Mouse (Mus musculus) midbrain, embryonic 13.5 days (tissue): Measurements from ENCODE around the gene H2bfm. TPM values are rescaled to one million over a fixed set of nuclear protein-coding genes. Genes with fewer than 3 reads are reported as not detected.
"Not testable (repeated sequence)": the region's sequence is repeated elsewhere in the genome, so short reads cannot be mapped to it uniquely, and the experiment has no call there.

Source experiments
- ATAC-seq: fragments of 200-750 bp; cut with Nextera tagmentation; 2 replicates; pipeline ENCODE4 v1.8.0; 2017; ENCODE audit warnings: mild to moderate bottlenecking, moderate TSS enrichment, moderate library complexity
- H3K27ac ChIP-seq: fragments of 300-500 bp; sonication (generic); 2 replicates; pipeline ENCODE4 v1.5.1; 2015; ENCODE audit warnings: inconsistent platforms, mild to moderate bottlenecking, moderate library complexity
- H3K27me3 ChIP-seq: fragments of 300-500 bp; sonication (generic); 2 replicates; pipeline ENCODE4 v1.6.1; 2015; ENCODE audit warnings: mild to moderate bottlenecking, inconsistent platforms
- H3K36me3 ChIP-seq: fragments of 300-500 bp; sonication (generic); 2 replicates; pipeline ENCODE4 v1.6.1; 2015; ENCODE audit warnings: mild to moderate bottlenecking, inconsistent platforms
- H3K4me1 ChIP-seq: fragments of 300-500 bp; sonication (generic); replicated peaks from 2 replicates; pipeline ENCODE4 v1.6.1; 2015; ENCODE audit warnings: inconsistent platforms
- H3K4me2 ChIP-seq: fragments of 300-500 bp; sonication (generic); replicated peaks from 2 replicates; pipeline ENCODE4 v1.6.1; 2015; ENCODE audit warnings: moderate library complexity, mild to moderate bottlenecking, inconsistent platforms
- H3K4me3 ChIP-seq: fragments of 300-500 bp; sonication (generic); replicated peaks from 2 replicates; pipeline ENCODE4 v1.5.1; 2015; ENCODE audit warnings: mild to moderate bottlenecking, inconsistent platforms
- H3K9ac ChIP-seq: fragments of 300-500 bp; sonication (generic); replicated peaks from 2 replicates; pipeline ENCODE4 v1.6.1; 2015; ENCODE audit warnings: mild to moderate bottlenecking, inconsistent platforms
- H3K9me3 ChIP-seq: fragments of 300-500 bp; sonication (generic); 2 replicates; pipeline ENCODE4 v1.6.1; 2016; ENCODE audit warnings: mild to moderate bottlenecking, inconsistent platforms
- WGBS: fragments of 180-500 bp; shearing (Covaris S2); methylation state at CpG from one replicate; pipeline ENCODE4 v1.1.7; 2015; 5-methylcytosine and 5-hydroxymethylcytosine counted together
- polyA plus RNA-seq: library from polyadenylated mRNA; unstranded; fragments of >200 nt; fragmentation: Nextera tagmentation; extraction: Ambion mirVana; gene quantifications from 2 replicates; pipeline ENCODE4 v1.2.1, GENCODE M21; 2015

H2bfm gene
- polyA plus RNA-seq, result not detected in 2 replicates

- WGBS, result 88% methylated on average over 14 of the region's 14 CpGs
- no peak within 1 kb of the TSS for H3K9ac ChIP-seq
- H3K9me3 ChIP-seq, result peaks cover 3% of the 10 kb centered on the region; the same call in 1 of the 2 replicates
- H3K36me3 ChIP-seq, result no peaks in the 10 kb centered on the region
- no peak within 1 kb of the TSS for H3K4me3 ChIP-seq
- no peaks in the 10 kb centered on the region for H3K27me3 ChIP-seq
- H3K27ac ChIP-seq, result no peak within 1 kb of the TSS
- H3K4me2 ChIP-seq, result no peak within 1 kb of the TSS
- no peaks in the 10 kb centered on the region for H3K4me1 ChIP-seq
- no peak for ATAC-seq
Observed at GRCm38 (mm10) chrX:136927031-136927430, at the start of gene H2bfm. H2bfm (plus strand) TSS chrX:136927325.

- WGBS, result 66% methylated on average over 2 of the region's 2 CpGs
- ATAC-seq, result no peak
- no peaks in the 10 kb centered on the region for H3K9me3 ChIP-seq
- H3K4me3 ChIP-seq, result no peak overlapping the region
- H3K9ac ChIP-seq, result no peak overlapping the region
- H3K4me2 ChIP-seq, result no peak overlapping the region
- H3K27me3 ChIP-seq, result no peaks in the 10 kb centered on the region
- no peaks in the 10 kb centered on the region for H3K4me1 ChIP-seq
- H3K36me3 ChIP-seq, result no peaks in the 10 kb centered on the region
- no peak overlapping the region for H3K27ac ChIP-seq
Observed at GRCm38 (mm10) chrX:136895757-136896156, 31.4 kb upstream of the H2bfm start.

GRCm38 (mm10) chrX:136904369-136904768, 22.8 kb upstream of the H2bfm start:
- Histone ChIP-seq H3K9me3 (no peaks in the 10 kb centered on the region), H3K9ac (no peak overlapping the region), H3K4me3 (no peak overlapping the region), H3K36me3 (no peaks in the 10 kb centered on the region), H3K4me1 (no peaks in the 10 kb centered on the region), H3K27me3 (no peaks in the 10 kb centered on the region), H3K27ac (no peak overlapping the region), H3K4me2 (no peak overlapping the region)
- ATAC-seq, result no peak
- 72% methylated on average over 4 of the region's 4 CpGs for WGBS

- Histone ChIP-seq H3K4me3 (no peak overlapping the region), H3K9ac (no peak overlapping the region), H3K4me1 (no peaks in the 10 kb centered on the region), H3K4me2 (no peak overlapping the region), H3K27me3 (no peaks in the 10 kb centered on the region), H3K9me3 (peaks cover 3% of the 10 kb centered on the region; the same call in 1 of the 2 replicates), H3K36me3 (no peaks in the 10 kb centered on the region), H3K27ac (no peak overlapping the region)
- ATAC-seq, result no peak
Observed at GRCm38 (mm10) chrX:136925863-136926262, 1.3 kb upstream of the H2bfm start.

- no peak overlapping the region for H3K27ac ChIP-seq
- ATAC-seq, result no peak
- H3K36me3 ChIP-seq, result no peaks in the 10 kb centered on the region
- H3K27me3 ChIP-seq, result no peaks in the 10 kb centered on the region
- no peak overlapping the region for H3K4me2 ChIP-seq
- WGBS, result 56% methylated on average over 3 of the region's 3 CpGs
- H3K9ac ChIP-seq, result no peak overlapping the region
- no peak overlapping the region for H3K4me3 ChIP-seq
- no peaks in the 10 kb centered on the region for H3K9me3 ChIP-seq
- no peaks in the 10 kb centered on the region for H3K4me1 ChIP-seq
Observed at GRCm38 (mm10) chrX:136937985-136938384, 10.9 kb downstream of the H2bfm start.

GRCm38 (mm10) chrX:136957583-136958279, 30.6 kb downstream of the H2bfm start:
- Histone ChIP-seq H3K4me3 (peak overlapping the region; percentile 45), H3K9ac (peak overlapping the region; percentile 58), H3K4me2 (peak overlapping the region; percentile 52)
- H3K27ac ChIP-seq, H3K9me3 ChIP-seq, H3K27me3 ChIP-seq, H3K4me1 ChIP-seq, H3K36me3 ChIP-seq: not testable (repeated sequence)
- peak; percentile 100 for ATAC-seq
- 28% methylated on average over 13 of the region's 13 CpGs for WGBS

GRCm38 (mm10) chrX:136958300-136958699, 31.2 kb downstream of the H2bfm start:
- peak; percentile 32; the same call in 1 of the 2 replicates for ATAC-seq
- peak overlapping the region; percentile 45 for H3K4me3 ChIP-seq
- not testable (repeated sequence) for H3K9me3 ChIP-seq, H3K27ac ChIP-seq, H3K4me1 ChIP-seq, H3K36me3 ChIP-seq, H3K27me3 ChIP-seq
- 0 out of 2 replicates have a peak overlapping the region, but pooled peaks have one; percentile 28 for H3K9ac ChIP-seq
- H3K4me2 ChIP-seq, result peak overlapping the region; percentile 52
- WGBS, result 55% methylated on average over 5 of the region's 5 CpGs

GRCm38 (mm10) chrX:136959688-136960087, 32.6 kb downstream of the H2bfm start:
- no peak overlapping the region for H3K27ac ChIP-seq
- ATAC-seq, result no peak
- 25% methylated on average over 2 of the region's 2 CpGs for WGBS
- no peak overlapping the region for H3K9ac ChIP-seq
- H3K4me1 ChIP-seq, result no peaks in the 10 kb centered on the region
- H3K36me3 ChIP-seq, result no peaks in the 10 kb centered on the region
- no peaks in the 10 kb centered on the region for H3K27me3 ChIP-seq
- no peaks in the 10 kb centered on the region for H3K9me3 ChIP-seq
- H3K4me3 ChIP-seq, result no peak overlapping the region
- H3K4me2 ChIP-seq, result no peak overlapping the region

- 88% methylated on average over 6 of the region's 6 CpGs for WGBS
- ATAC-seq, H3K9me3 ChIP-seq, H3K36me3 ChIP-seq, H3K27ac ChIP-seq, H3K27me3 ChIP-seq, H3K4me1 ChIP-seq: not testable (repeated sequence)
- peak within 1 kb of the TSS; percentile 59 for H3K4me2 ChIP-seq
- peak within 1 kb of the TSS; percentile 63 for H3K9ac ChIP-seq
- H3K4me3 ChIP-seq, result peak within 1 kb of the TSS; percentile 47
Observed at GRCm38 (mm10) chrX:136975397-136975796, 48.3 kb downstream of the H2bfm start, which contains the start of gene Tmsb15b2. Tmsb15b2 (minus strand) TSS chrX:136975497.

GRCm38 (mm10) chrX:136976424-136977084, 49.4 kb downstream of the H2bfm start, which contains the start of the genes Tmsb15l and Tmsb15b1:
Tmsb15l (minus strand) TSS chrX:136976869.
Tmsb15b1 (minus strand) TSS chrX:136976874.
- peak; percentile 100 for ATAC-seq
- Histone ChIP-seq H3K4me3 (peak within 1 kb of the TSS; percentile 47), H3K4me2 (peak within 1 kb of the TSS; percentile 59), H3K27me3 (no peaks in the 10 kb centered on the region), H3K36me3 (no peaks in the 10 kb centered on the region), H3K27ac (no peak within 1 kb of the TSS), H3K4me1 (no peaks in the 10 kb centered on the region), H3K9me3 (no peaks in the 10 kb centered on the region), H3K9ac (peak within 1 kb of the TSS; percentile 63)
- 34% methylated on average over 15 of the region's 15 CpGs for WGBS
